Mouse (Mus musculus) lung, adult 2 months (tissue): ENCODE data around the gene Add3. TPM values are rescaled to one million over a fixed set of nuclear protein-coding genes. Genes with fewer than 3 reads are reported as not detected.
A peak's percentile ranks its signal among the peaks of the same experiment; 100 is the strongest.

Experiments
- DNase-seq: peaks from one replicate; pipeline ENCODE4 v3.0.0; 2022
- H3K4me1 ChIP-seq: fragments of 200-500 bp; 2 replicates; pipeline ENCODE4 v1.6.1; 2011; ENCODE audit warnings: low read length; ENCODE audit not compliant: control insufficient read depth, insufficient read depth
- H3K4me3 ChIP-seq: fragments of 200-500 bp; replicated peaks from 2 replicates; pipeline ENCODE3; 2011; ENCODE audit warnings: low read depth, mild to moderate bottlenecking, control low read depth, low read length; ENCODE audit errors: extremely low read depth
- CTCF ChIP-seq: fragments of 200-500 bp; IDR thresholded peaks from 2 replicates; pipeline ENCODE4 v1.5.1; 2011; ENCODE audit warnings: mild to moderate bottlenecking, low read length, control low read depth; ENCODE audit not compliant: insufficient read depth
- POLR2A ChIP-seq: fragments of 200-500 bp; IDR thresholded peaks from 2 replicates; pipeline ENCODE4 v1.6.1; 2011; ENCODE audit warnings: low read depth, mild to moderate bottlenecking, control low read depth, low read length, borderline replicate concordance; ENCODE audit errors: extremely low read depth
- WGBS: fragments of 180-500 bp; shearing (Covaris S2); methylation state at CpG from one replicate; pipeline ENCODE4 v1.1.7; 2018; 5-methylcytosine and 5-hydroxymethylcytosine counted together
- polyA plus RNA-seq: library from polyadenylated mRNA; depleted of rRNA; stranded (reverse); fragments of >200 nt; gene quantifications from 2 replicates; pipeline ENCODE4 v1.2.3, GENCODE M21; 2012

Add3 gene
- polyA plus RNA-seq, 1 experiment = 53.0 TPM

DNA sequence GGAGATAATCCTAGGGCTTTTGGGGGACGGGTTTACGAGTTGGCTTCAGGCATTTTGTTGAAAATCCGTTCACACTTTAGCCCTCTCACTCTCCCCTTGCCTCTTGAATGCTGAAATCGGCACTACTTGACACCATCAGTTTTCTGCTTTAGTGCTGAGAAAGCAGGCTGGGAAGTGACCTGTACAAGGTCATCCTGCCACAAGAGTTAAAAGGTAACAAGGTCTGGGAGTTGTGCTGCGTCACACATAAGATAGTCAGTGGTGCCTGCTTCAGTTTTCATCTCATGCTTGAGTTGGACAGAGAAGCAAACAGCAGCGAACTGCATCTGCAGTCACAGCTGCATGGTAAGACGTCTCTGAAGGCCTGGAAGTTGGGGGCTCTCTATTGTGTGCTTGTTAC, 57.5 kb downstream of the Add3 start:
- no peak for DNase-seq
- Histone ChIP-seq H3K4me3 (no peak overlapping the region), H3K4me1 (peaks cover 25% of the 10 kb centered on the region)
- TF ChIP-seq CTCF = no peak
- TF ChIP-seq POLR2A = no peak
- WGBS = 63% methylated on average over 7 of the region's 7 CpGs

DNA sequence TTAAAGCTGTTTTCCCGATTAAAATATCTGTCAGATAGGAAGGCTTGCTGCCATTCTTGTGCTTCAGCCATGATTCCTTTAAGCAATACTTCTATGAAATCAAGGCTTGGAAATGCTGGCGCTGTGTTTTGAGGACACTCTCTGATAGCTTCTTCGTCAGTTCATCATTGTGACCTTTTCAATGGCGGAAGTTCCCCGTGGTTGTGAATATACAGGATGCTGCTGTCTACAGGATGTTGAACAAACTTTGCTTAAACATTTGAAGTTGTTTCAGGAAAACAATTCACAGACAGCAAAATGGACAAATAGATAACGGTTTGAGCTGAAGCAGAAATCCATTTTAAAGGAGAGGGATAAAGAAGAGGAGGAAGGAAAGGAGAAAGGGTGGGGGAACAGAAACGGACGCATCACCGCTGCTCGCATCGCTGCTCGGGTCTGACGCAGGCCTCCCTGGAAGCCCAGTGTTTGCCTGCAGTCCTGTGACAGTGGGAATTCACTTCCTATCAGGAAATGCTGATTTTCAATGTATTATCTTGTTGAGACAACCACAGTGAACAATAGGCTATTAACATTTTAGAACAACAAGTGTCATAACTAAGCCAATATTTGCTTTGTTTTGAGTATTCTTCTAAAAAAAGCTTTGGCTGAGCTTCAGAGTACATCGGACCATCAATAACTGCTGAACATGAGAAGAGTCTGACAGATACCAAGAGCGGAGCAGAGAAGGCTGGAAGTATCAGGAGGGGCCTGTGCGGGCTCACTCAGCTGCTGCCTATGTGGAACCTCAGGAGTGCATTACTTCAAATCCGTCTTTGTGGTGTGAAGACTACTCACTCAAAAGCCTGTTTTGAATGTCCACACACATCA, 58.7 kb downstream of the Add3 start:
- H3K4me1 ChIP-seq = peaks cover 18% of the 10 kb centered on the region
- 42% methylated on average over 17 of the region's 17 CpGs for WGBS
- DNase-seq = no peak
- TF ChIP-seq POLR2A (peak; percentile 10; the same call in 1 of the 2 replicates), CTCF (no peak)
- H3K4me3 ChIP-seq = no peak overlapping the region

DNA sequence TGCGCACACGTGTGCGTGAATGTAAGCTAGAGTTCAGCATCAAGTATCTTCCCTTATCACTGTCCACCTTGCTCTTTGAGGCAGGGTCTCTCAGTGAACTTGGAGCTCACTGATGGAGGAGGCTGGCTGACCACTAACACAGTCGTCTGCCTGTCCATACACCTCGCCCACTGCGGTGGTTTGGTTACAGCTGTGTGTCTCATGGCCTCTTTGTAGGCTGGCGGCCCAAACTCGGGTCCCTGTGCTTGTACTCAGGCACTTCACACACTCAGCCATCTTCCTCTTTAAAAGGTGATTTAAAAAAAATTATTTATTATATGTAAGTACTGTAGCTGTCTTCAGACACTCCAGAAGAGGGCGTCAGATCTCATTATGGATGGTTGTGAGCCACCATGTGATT, 59.5 kb downstream of the Add3 start:
- 82% methylated on average over 9 of the region's 9 CpGs for WGBS
- DNase-seq = no peak
- TF ChIP-seq POLR2A (no peak), CTCF (no peak)

DNA sequence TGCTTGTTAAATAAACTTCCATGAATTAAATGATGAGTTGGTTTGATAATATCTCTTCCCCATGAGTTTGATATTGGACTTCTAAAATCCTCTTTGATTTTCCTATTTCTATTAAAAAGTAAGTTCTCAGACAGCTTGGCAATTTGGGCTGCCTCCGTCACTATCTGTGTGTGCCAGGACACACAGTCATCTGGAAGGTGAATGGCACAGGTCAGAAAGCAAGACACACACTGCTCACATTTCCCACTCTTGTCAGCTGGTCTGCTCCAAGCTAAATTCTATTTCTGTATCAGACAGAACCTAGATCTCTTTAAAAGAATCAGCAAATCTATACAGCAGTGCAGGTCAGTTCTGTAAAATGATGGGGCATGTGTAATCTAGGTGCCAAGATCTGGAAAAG, 61.9 kb downstream of the Add3 start:
- no peak for DNase-seq
- 86% methylated on average over 1 of the region's 1 CpGs for WGBS
- TF ChIP-seq CTCF (no peak), POLR2A (no peak)

More for the DNA sequence above, 59.5 kb downstream of the Add3 start:
- Histone ChIP-seq H3K4me3 (no peak overlapping the region), H3K4me1 (peaks cover 18% of the 10 kb centered on the region)

DNA sequence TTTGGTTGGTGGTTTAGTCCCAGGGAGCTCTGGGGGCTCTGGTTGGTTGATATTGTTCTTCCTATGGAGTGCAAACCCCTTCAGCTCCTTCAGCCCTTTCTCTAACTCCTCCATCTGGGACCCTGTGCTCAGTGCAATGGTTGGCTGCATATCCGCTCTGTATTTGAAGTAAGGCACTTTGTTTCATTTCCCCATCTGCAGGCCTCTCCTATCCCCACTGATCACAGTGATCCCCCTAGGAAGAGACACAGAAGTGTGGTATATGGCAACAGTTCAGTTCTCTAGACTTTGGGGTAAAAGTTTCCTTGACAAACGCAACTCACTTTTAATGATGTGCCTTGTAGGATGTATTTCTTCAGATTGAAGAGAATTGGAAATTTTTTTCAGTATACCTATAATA, 66.7 kb downstream of the Add3 start:
- TF ChIP-seq CTCF (no peak), POLR2A (no peak)
- 86% methylated on average over 2 of the region's 2 CpGs for WGBS
- H3K4me1 ChIP-seq = peaks cover 5% of the 10 kb centered on the region
- no peak overlapping the region for H3K4me3 ChIP-seq
- DNase-seq = no peak

More for the DNA sequence above, 61.9 kb downstream of the Add3 start:
- H3K4me1 ChIP-seq = peaks cover 19% of the 10 kb centered on the region
- no peak overlapping the region for H3K4me3 ChIP-seq

DNA sequence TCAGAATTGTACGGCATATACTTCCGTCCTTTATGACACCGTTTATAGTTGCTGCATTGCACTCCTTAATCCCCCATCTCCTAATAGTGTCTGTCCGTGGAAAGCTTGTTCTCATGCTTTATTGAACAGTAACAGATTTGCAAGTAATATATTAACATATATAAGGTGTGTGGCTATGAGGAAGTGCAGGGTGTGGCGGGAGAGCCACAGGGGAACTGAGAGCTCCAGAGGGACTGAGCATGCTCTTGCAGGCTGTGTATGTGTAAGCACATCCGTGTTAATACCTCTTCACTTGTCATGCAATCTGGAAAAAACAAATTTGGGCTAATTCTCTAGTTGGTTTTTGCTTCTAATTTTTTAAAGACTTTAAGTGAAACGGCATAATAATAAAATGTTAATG, 68.6 kb downstream of the Add3 start:
- DNase-seq = no peak
- 69% methylated on average over 7 of the region's 7 CpGs for WGBS
- TF ChIP-seq CTCF = no peak
- no peak for TF ChIP-seq POLR2A
- peaks cover 5% of the 10 kb centered on the region for H3K4me1 ChIP-seq
- H3K4me3 ChIP-seq = no peak overlapping the region

DNA sequence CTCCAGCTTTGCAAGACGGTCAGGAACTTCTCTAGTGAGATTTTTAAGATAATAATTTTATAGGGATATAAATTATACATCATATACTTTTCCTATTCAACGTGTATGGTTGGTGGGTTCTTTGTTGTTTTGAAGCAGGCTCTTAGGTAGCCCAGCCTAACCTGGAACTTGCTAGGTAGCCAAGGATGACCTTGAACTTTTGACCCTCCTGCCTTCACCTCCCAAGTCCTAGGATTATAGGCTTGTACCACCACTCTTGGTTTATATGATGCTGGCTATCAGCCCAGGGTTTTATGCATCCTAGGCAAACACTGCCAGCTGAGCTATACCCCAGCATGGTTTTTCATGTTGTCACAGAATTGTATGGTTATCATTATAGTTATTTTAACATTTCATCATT, 70.0 kb downstream of the Add3 start:
- Histone ChIP-seq H3K4me1 (peaks cover 1% of the 10 kb centered on the region), H3K4me3 (no peak overlapping the region)
- no peak for TF ChIP-seq POLR2A
- TF ChIP-seq CTCF = no peak
- no peak for DNase-seq
- 53% methylated on average over 2 of the region's 2 CpGs for WGBS

DNA sequence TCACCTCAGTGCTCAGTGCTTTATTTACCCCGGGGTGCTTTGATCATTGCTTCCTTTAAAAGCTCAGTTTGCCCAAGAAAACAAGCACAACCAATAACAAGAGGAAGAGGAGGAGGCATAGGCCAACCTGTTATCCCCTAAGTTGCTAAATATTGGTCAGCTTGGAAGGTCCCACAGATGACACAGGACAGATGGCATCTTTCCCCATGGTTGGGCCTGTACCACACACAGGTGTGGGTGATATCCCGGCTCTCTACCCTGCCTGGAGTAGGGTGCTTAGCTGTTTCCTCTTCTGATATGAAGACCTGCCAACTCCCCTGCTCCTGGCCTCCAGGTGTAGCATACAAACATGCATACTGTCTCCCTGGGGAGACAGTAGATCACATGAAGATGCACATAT, 75.1 kb downstream of the Add3 start:
- TF ChIP-seq CTCF (no peak), POLR2A (no peak)
- Histone ChIP-seq H3K4me3 (no peak overlapping the region), H3K4me1 (no peaks in the 10 kb centered on the region; the same call in none of the 2 replicates)
- DNase-seq = no peak
- WGBS = 60% methylated on average over 2 of the region's 2 CpGs

DNA sequence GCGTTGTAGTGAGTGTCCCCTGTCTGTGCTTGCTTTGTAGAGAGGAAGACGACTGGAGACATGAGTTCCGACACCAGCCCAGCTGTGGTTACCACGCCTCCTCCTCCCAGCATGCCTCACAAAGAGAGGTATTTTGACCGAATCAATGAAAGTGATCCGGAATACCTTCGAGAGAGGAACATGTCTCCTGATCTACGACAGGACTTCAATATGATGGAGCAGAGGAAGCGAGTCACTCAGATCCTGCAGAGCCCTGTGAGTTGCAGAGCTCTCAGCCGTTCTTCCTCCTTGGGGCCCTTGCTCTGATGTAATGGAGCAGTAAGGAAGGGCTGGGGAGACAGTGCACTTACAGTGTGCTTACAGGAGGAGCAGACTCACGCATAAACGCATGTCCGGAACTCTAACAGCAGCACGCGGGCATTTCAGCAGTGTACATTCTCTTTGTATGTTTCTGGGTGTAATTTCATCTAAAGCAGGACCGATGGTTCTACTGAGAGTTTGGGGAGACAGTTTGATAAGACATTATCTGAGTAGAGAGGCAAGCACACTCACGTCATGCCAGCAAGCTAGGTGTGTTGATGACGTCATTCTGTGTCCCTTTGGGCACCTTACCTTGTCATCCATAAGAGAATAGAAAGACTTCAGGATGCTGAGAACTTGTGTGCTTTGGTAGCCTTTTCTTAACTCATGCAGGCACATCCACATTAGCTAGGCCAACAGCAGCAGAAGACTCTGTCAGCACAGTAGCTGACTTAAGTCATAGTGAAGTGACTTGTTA, 76.7 kb downstream of the Add3 start:
- Histone ChIP-seq H3K4me1 (no peaks in the 10 kb centered on the region; the same call in none of the 2 replicates), H3K4me3 (no peak overlapping the region)
- DNase-seq = no peak
- 69% methylated on average over 18 of the region's 18 CpGs for WGBS
- TF ChIP-seq CTCF (no peak), POLR2A (no peak)
